Mouse (Mus musculus) CH12.LX (cell line): ENCODE results near the gene Arhgef39. TPM values are rescaled to one million over a fixed set of nuclear protein-coding genes. Genes with fewer than 3 reads are reported as not detected.
A peak's percentile ranks its signal among the peaks of the same experiment; 100 is the strongest.
"Not testable (repeated sequence)": the region's sequence is repeated elsewhere in the genome, so short reads cannot be mapped to it uniquely, and the experiment has no call there.

Experiments used
- DNase-seq: peaks from one replicate; pipeline ENCODE4 v3.0.0-alpha.2; 2013; ENCODE audit errors: extremely low read depth
- H3K27ac ChIP-seq: 2 replicates; pipeline ENCODE4 v1.5.1; 2012; ENCODE audit warnings: low read depth, mild to moderate bottlenecking, control low read depth, moderate library complexity; ENCODE audit not compliant: insufficient read depth
- H3K27me3 ChIP-seq: replicated peaks from 2 replicates; pipeline ENCODE3; 2012; ENCODE audit warnings: inconsistent platforms
- H3K36me3 ChIP-seq, 2 experiments: replicated peaks in 1 of 2; 2 replicates each; pipeline versions ENCODE3 to v1.6.1; 2012; ENCODE audit warnings: inconsistent platforms in 1 of 2, low read length in 1 of 2, mild to moderate bottlenecking in 1 of 2, mixed read lengths in 1 of 2, moderate library complexity in 1 of 2; ENCODE audit not compliant: control insufficient read depth in 1 of 2, insufficient read depth in 1 of 2
- H3K4me1 ChIP-seq, 2 experiments: 2 replicates each; pipeline ENCODE4 v1.6.1; 2012; ENCODE audit warnings: inconsistent platforms in 1 of 2, moderate library complexity in 1 of 2; ENCODE audit not compliant: insufficient read depth in 2 of 2, control insufficient read depth in 1 of 2
- H3K4me2 ChIP-seq: 2 replicates; pipeline ENCODE4 v1.6.1; 2012; ENCODE audit warnings: low read depth, mild to moderate bottlenecking, control low read depth; ENCODE audit not compliant: poor library complexity, insufficient read depth, severe bottlenecking
- H3K4me3 ChIP-seq, 3 experiments: fragments of 150-350 bp in 1 of 3; sonication (generic) in 1 of 3; replicated peaks in 1 of 3; 2 replicates each; pipeline versions ENCODE3 to v1.5.1; 2011 to 2012; ENCODE audit warnings: low read depth in 2 of 3, low read length in 2 of 3, mild to moderate bottlenecking in 2 of 3, moderate library complexity in 2 of 3, control low read depth in 1 of 3, improper control_type of control experiment in 1 of 3, inconsistent platforms in 1 of 3, mixed read lengths in 1 of 3; ENCODE audit not compliant: poor library complexity in 1 of 3
- H3K79me2 ChIP-seq: replicated peaks from 2 replicates; pipeline ENCODE4 v1.6.1; 2012; ENCODE audit warnings: mild to moderate bottlenecking, moderate library complexity; ENCODE audit not compliant: control insufficient read depth, poor library complexity, insufficient read depth, severe bottlenecking; ENCODE audit errors: extremely low read depth
- H3K9ac ChIP-seq: 2 replicates; pipeline ENCODE4 v1.6.1; 2012; ENCODE audit warnings: low read depth, mild to moderate bottlenecking, control low read depth, moderate library complexity; ENCODE audit not compliant: insufficient read depth
- H3K9me3 ChIP-seq: replicated peaks from 2 replicates; pipeline ENCODE3; 2012; ENCODE audit warnings: low read length, inconsistent platforms, mixed read lengths
- CHD1 ChIP-seq: IDR thresholded peaks from 2 replicates; pipeline ENCODE4 v1.6.1; 2012; ENCODE audit warnings: low read depth, low read length, improper control_type of control experiment, inconsistent platforms
- CTCF ChIP-seq, 2 experiments: IDR thresholded peaks in 1 of 2; conservative IDR thresholded peaks in 1 of 2; 2 replicates each; pipeline ENCODE4 v1.5.1; 2011 to 2012; ENCODE audit warnings: low read depth in 2 of 2, low read length in 2 of 2, improper control_type of control experiment in 1 of 2, inconsistent platforms in 1 of 2, mild to moderate bottlenecking in 1 of 2, moderate library complexity in 1 of 2
- E2F4 ChIP-seq: IDR thresholded peaks from 2 replicates; pipeline ENCODE4 v1.6.1; 2011; ENCODE audit warnings: low read depth, low read length, improper control_type of control experiment; ENCODE audit not compliant: insufficient replicate concordance
- EP300 ChIP-seq: IDR thresholded peaks from 2 replicates; pipeline ENCODE4 v1.6.1; 2011; ENCODE audit warnings: low read length, improper control_type of control experiment
- ETS1 ChIP-seq: conservative IDR thresholded peaks from 2 replicates; pipeline ENCODE4 v1.6.1; 2012; ENCODE audit warnings: low read depth, mild to moderate bottlenecking, inconsistent platforms, low read length, improper control_type of control experiment, moderate library complexity
- IRF4 ChIP-seq: IDR thresholded peaks from 2 replicates; pipeline ENCODE4 v1.6.1; 2014; ENCODE audit warnings: low read depth, mild to moderate bottlenecking, inconsistent platforms, low read length, improper control_type of control experiment
- JUND ChIP-seq: conservative IDR thresholded peaks from 2 replicates; pipeline ENCODE4 v1.6.1; 2011; ENCODE audit warnings: low read depth, low read length, improper control_type of control experiment
- MAFK ChIP-seq: IDR thresholded peaks from 2 replicates; pipeline ENCODE4 v1.6.1; 2011; ENCODE audit warnings: low read length, improper control_type of control experiment; ENCODE audit not compliant: insufficient replicate concordance
- MEF2A ChIP-seq: IDR thresholded peaks from 2 replicates; pipeline ENCODE4 v1.6.1; 2014; ENCODE audit warnings: low read depth, mild to moderate bottlenecking, inconsistent platforms, low read length, improper control_type of control experiment, borderline replicate concordance
- MXI1 ChIP-seq: IDR thresholded peaks from 2 replicates; pipeline ENCODE4 v1.6.1; 2011; ENCODE audit warnings: mild to moderate bottlenecking, low read depth, low read length, improper control_type of control experiment
- NELFE ChIP-seq: IDR thresholded peaks from 2 replicates; pipeline ENCODE4 v1.6.1; 2011; ENCODE audit warnings: low read depth, low read length, improper control_type of control experiment
- POLR2A ChIP-seq: IDR thresholded peaks from 2 replicates; pipeline ENCODE4 v1.6.1; 2011; ENCODE audit warnings: low read depth, mild to moderate bottlenecking, improper control_type of control experiment, low read length
- POLR2AphosphoS2 ChIP-seq: IDR thresholded peaks from 2 replicates; pipeline ENCODE4 v1.6.1; 2011; ENCODE audit warnings: low read depth, low read length, improper control_type of control experiment
- SIN3A ChIP-seq: IDR thresholded peaks from 2 replicates; pipeline ENCODE4 v1.6.1; 2012; ENCODE audit warnings: low read length, improper control_type of control experiment, inconsistent platforms
- TBP ChIP-seq: conservative IDR thresholded peaks from 2 replicates; pipeline ENCODE4 v1.6.1; 2011; ENCODE audit warnings: low read depth, low read length, improper control_type of control experiment
- TCF12 ChIP-seq: IDR thresholded peaks from 2 replicates; pipeline ENCODE4 v1.6.1; 2014; ENCODE audit warnings: low read depth, mild to moderate bottlenecking, inconsistent platforms, low read length, improper control_type of control experiment
- USF2 ChIP-seq: conservative IDR thresholded peaks from 2 replicates; pipeline ENCODE4 v1.6.1; 2011; ENCODE audit warnings: low read depth, low read length, improper control_type of control experiment
- dilution Hi-C: fragments of 300-500 bp; cut with MboI; formaldehyde crosslinking; loops from 2 replicates; pipeline ENCODE4 v1.14.3; 2020; ENCODE audit warnings: low sequenced_read_pairs; ENCODE audit not compliant: extremely low pct_unique_long_range_greater_than_20kb, extremely low pct_ligation_motif_present
- in situ Hi-C: fragments of 300-500 bp; cut with MboI; formaldehyde crosslinking; loops from 3 replicates; pipeline ENCODE4 v1.14.3; 2019; ENCODE audit warnings: low sequenced_read_pairs, low pct_ligation_motif_present, low pct_unique_long_range_greater_than_20kb, mixed read lengths
- polyA plus RNA-seq: library from polyadenylated mRNA; unstranded; fragments of >175 nt; gene quantifications from 2 replicates; pipeline ENCODE4 v1.2.1, GENCODE M21; 2012; ENCODE audit warnings: low read depth; ENCODE audit not compliant: insufficient read length
- total RNA-seq, 2 experiments: library from RNA; depleted of rRNA; stranded (reverse); fragments of 300-350 nt in 1 of 2; fragments of >200 nt in 1 of 2; gene quantifications; 2 replicates each; pipeline ENCODE4 v1.2.3; 2012 to 2014

Gene Arhgef39
- total and polyA plus RNA-seq, 3 experiments = 4.8 to 7.5 (median 7.1) TPM

DNA sequence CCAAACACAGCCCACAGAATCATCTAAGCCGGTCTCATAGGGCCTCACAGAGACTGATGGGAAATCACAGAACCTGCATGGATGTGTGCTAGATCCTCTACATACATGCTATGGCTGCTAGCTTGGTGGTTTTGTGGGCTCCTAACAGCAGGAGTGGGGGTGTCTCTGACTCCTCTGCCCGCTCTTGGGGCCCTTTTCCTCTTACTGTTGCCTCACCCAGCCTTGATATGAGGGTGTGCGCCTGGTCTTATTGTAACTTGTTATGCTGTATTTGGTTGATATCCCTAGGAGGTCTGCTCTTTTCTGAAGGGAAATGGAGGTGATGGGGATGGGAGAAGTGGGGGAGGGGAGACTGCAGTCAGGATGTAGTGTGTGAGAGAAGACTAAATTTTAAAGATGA lies 9.9 kb downstream of the Arhgef39 start:
- peaks cover 0 to 7% of the 10 kb centered on the region in 2 experiments; a peak in 2 of 4 replicates for H3K4me1 ChIP-seq
- H3K9me3 ChIP-seq = peaks cover 9% of the 10 kb centered on the region
- in situ Hi-C loops = no loop called here
- peaks cover 3% of the 10 kb centered on the region for H3K27me3 ChIP-seq
- no peak for DNase-seq
- H3K9ac ChIP-seq = no peak overlapping the region
- no peaks in the 10 kb centered on the region for H3K36me3 ChIP-seq
- dilution Hi-C loops = no loop called here
- no peak overlapping the region for H3K4me3 ChIP-seq
- TF ChIP-seq E2F4 = no peak
- TF ChIP-seq TBP = no peak
- no peak for TF ChIP-seq IRF4
- TF ChIP-seq MEF2A = no peak
- TF ChIP-seq CHD1 = no peak
- TF ChIP-seq TCF12 = no peak
- no peak for TF ChIP-seq POLR2A
- TF ChIP-seq EP300 = no peak
- no peak for TF ChIP-seq NELFE
- no peak for TF ChIP-seq MXI1
- no peak for TF ChIP-seq SIN3A
- TF ChIP-seq CTCF (conservative IDR thresholded peaks at IDR 0.05 in 1 of 2, IDR thresholded peaks at IDR 0.05 in 1 of 2; ENCODE audit: low read depth in 2 of 2, low read length in 2 of 2) = no peak
- no peak for TF ChIP-seq ETS1
- no peak for TF ChIP-seq POLR2AphosphoS2
- no peak for TF ChIP-seq JUND
- no peak for TF ChIP-seq MAFK
- TF ChIP-seq USF2 = no peak
- no peak overlapping the region for H3K4me2 ChIP-seq
- no peaks in the 10 kb centered on the region for H3K79me2 ChIP-seq
- H3K27ac ChIP-seq = no peak overlapping the region

DNA sequence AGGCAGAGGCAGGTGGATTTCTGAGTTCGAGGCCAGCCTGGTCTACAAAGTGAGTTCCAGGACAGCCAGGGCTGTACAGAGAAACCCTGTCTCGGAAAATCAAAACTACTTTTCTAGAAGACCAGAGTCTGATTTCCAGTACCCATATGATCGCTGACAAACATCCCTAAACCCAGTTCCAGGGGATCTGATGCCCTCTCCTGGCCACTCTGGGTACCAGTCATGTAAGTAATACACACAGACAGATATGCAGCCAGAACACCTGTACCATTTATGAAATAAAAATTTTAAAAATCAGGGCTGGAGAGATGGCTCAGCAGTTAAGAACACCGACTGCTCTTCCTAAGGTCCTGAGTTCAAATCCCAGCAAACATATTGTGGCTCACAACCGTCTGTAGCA lies 13.8 kb downstream of the Arhgef39 start:
- TF ChIP-seq CTCF (conservative IDR thresholded peaks at IDR 0.05 in 1 of 2, IDR thresholded peaks at IDR 0.05 in 1 of 2; ENCODE audit: low read depth in 2 of 2, low read length in 2 of 2) = peak in 1 of 2 experiments; percentile 38; a peak in 2 of 4 replicates
- dilution Hi-C loops, H3K9me3 ChIP-seq, H3K27ac ChIP-seq, H3K27me3 ChIP-seq, H3K36me3 ChIP-seq, H3K79me2 ChIP-seq, in situ Hi-C loops, H3K4me3 ChIP-seq, H3K4me2 ChIP-seq, DNase-seq, H3K9ac ChIP-seq: not testable (repeated sequence)
- H3K4me1 ChIP-seq = peaks cover 10 to 32% of the 10 kb centered on the region in 2 experiments
